Mouse (Mus musculus) cortical plate, adult 2 months (tissue): Measurements from ENCODE around the gene Snrnp35. TPM values are rescaled to one million over a fixed set of nuclear protein-coding genes. Genes with fewer than 3 reads are reported as not detected.
"Not testable (repeated sequence)": the region's sequence is repeated elsewhere in the genome, so short reads cannot be mapped to it uniquely, and the experiment has no call there.

Experiments used
- H3K27ac ChIP-seq: fragments of 200-500 bp; 2 replicates; pipeline ENCODE4 v1.5.1; 2012; ENCODE audit warnings: low read length, control low read depth, inconsistent platforms; ENCODE audit not compliant: insufficient read depth
- H3K4me1 ChIP-seq: fragments of 200-500 bp; 2 replicates; pipeline ENCODE4 v1.6.1; 2011; ENCODE audit warnings: low read length; ENCODE audit not compliant: control insufficient read depth, insufficient read depth
- H3K4me3 ChIP-seq: fragments of 200-500 bp; 2 replicates; pipeline ENCODE4 v1.5.1; 2011; ENCODE audit warnings: mild to moderate bottlenecking, low read length, control low read depth; ENCODE audit not compliant: insufficient read depth
- CTCF ChIP-seq: fragments of 200-500 bp; IDR thresholded peaks from 2 replicates; pipeline ENCODE4 v1.5.1; 2011; ENCODE audit warnings: mild to moderate bottlenecking, control low read depth, low read length; ENCODE audit not compliant: insufficient read depth; ENCODE audit errors: extremely low read depth
- POLR2A ChIP-seq: fragments of 200-500 bp; IDR thresholded peaks from 2 replicates; pipeline ENCODE4 v1.6.1; 2011; ENCODE audit warnings: mild to moderate bottlenecking, low read length, control low read depth; ENCODE audit not compliant: insufficient read depth; ENCODE audit errors: extremely low read depth
- polyA plus RNA-seq: library from polyadenylated mRNA; depleted of rRNA; stranded (reverse); fragments of >200 nt; gene quantifications from 2 replicates; pipeline ENCODE4 v1.2.3, GENCODE M21; 2012

Snrnp35 gene
- polyA plus RNA-seq, 1 experiment = 11.5 TPM

- Histone ChIP-seq H3K4me1 (peaks cover 5% of the 10 kb centered on the region), H3K27ac (peak overlapping the region; percentile 32; the same call in 1 of the 2 replicates), H3K4me3 (no peak overlapping the region)
- no peak for TF ChIP-seq CTCF
- 0 out of 2 replicates have a peak, but pooled peaks have one; percentile 15 for TF ChIP-seq POLR2A
Measured at GRCm38 (mm10) chr5:124498221-124498876, 15.4 kb downstream of the Snrnp35 start.

GRCm38 (mm10) chr5:124499001-124499400, 16.1 kb downstream of the Snrnp35 start:
- Histone ChIP-seq H3K27ac (peak overlapping the region; percentile 32), H3K4me3 (no peak overlapping the region), H3K4me1 (peaks cover 5% of the 10 kb centered on the region)
- no peak for TF ChIP-seq CTCF
- no peak for TF ChIP-seq POLR2A

GRCm38 (mm10) chr5:124500037-124500436, 17.1 kb downstream of the Snrnp35 start:
- not testable (repeated sequence) for H3K27ac ChIP-seq, H3K4me1 ChIP-seq, H3K4me3 ChIP-seq

- H3K4me1 ChIP-seq = peaks cover 5% of the 10 kb centered on the region
- 0 out of 2 replicates have a peak overlapping the region, but pooled peaks have one; percentile 26 for H3K27ac ChIP-seq
- no peak overlapping the region for H3K4me3 ChIP-seq
- no peak for TF ChIP-seq POLR2A
- TF ChIP-seq CTCF = no peak
Measured at GRCm38 (mm10) chr5:124500573-124500972, 17.6 kb downstream of the Snrnp35 start.

- TF ChIP-seq CTCF (no peak), POLR2A (no peak)
- Histone ChIP-seq H3K27ac (0 out of 2 replicates have a peak overlapping the region, but pooled peaks have one; percentile 45), H3K4me3 (no peak overlapping the region), H3K4me1 (no peaks in the 10 kb centered on the region; the same call in 1 of the 2 replicates)
Measured at GRCm38 (mm10) chr5:124501541-124501940, 18.6 kb downstream of the Snrnp35 start.

GRCm38 (mm10) chr5:124503742-124504141, 20.8 kb downstream of the Snrnp35 start:
- Histone ChIP-seq H3K4me1 (no peaks in the 10 kb centered on the region), H3K4me3 (no peak overlapping the region), H3K27ac (peak overlapping the region; percentile 74)
- no peak for TF ChIP-seq CTCF

- no peak overlapping the region for H3K4me3 ChIP-seq
- H3K27ac ChIP-seq = no peak overlapping the region
- TF ChIP-seq CTCF (no peak), POLR2A (no peak)
- no peaks in the 10 kb centered on the region for H3K4me1 ChIP-seq
Measured at GRCm38 (mm10) chr5:124505235-124505634, 22.3 kb downstream of the Snrnp35 start.

- H3K4me3 ChIP-seq = no peak overlapping the region
- no peak for TF ChIP-seq CTCF
- no peak for TF ChIP-seq POLR2A
- no peaks in the 10 kb centered on the region for H3K4me1 ChIP-seq
- H3K27ac ChIP-seq = no peak overlapping the region
Measured at GRCm38 (mm10) chr5:124506731-124507359, 23.9 kb downstream of the Snrnp35 start.

- Histone ChIP-seq H3K27ac (no peak overlapping the region), H3K4me3 (no peak overlapping the region), H3K4me1 (no peaks in the 10 kb centered on the region)
- TF ChIP-seq POLR2A (no peak), CTCF (no peak)
Measured at GRCm38 (mm10) chr5:124509200-124509599, 26.3 kb downstream of the Snrnp35 start.

GRCm38 (mm10) chr5:124509742-124510237, 26.9 kb downstream of the Snrnp35 start:
- Histone ChIP-seq H3K4me3 (no peak overlapping the region), H3K27ac (no peak overlapping the region), H3K4me1 (no peaks in the 10 kb centered on the region)
- no peak for TF ChIP-seq POLR2A
- TF ChIP-seq CTCF = no peak
